Mouse (Mus musculus) kidney, embryonic 16.5 days (tissue): ENCODE results near the gene Cadm1. TPM values are rescaled to one million over a fixed set of nuclear protein-coding genes. Genes with fewer than 3 reads are reported as not detected.

Experiments
- ATAC-seq: fragments of 200-750 bp; cut with Nextera tagmentation; 2 replicates; pipeline ENCODE4 v1.8.0; 2017; ENCODE audit warnings: moderate TSS enrichment; ENCODE audit not compliant: low FRiP score, low TSS enrichment
- H3K27ac ChIP-seq: fragments of 300-500 bp; sonication (generic); 2 replicates; pipeline ENCODE4 v1.5.1; 2014; ENCODE audit warnings: low read length
- H3K27me3 ChIP-seq: fragments of 300-500 bp; sonication (generic); 2 replicates; pipeline ENCODE4 v1.6.1; 2014; ENCODE audit warnings: low read length, control low read depth, mixed read lengths; ENCODE audit not compliant: insufficient read depth
- H3K36me3 ChIP-seq: fragments of 300-500 bp; sonication (generic); 2 replicates; pipeline ENCODE4 v1.6.1; 2014; ENCODE audit warnings: low read length, control low read depth, mixed read lengths; ENCODE audit not compliant: insufficient read depth
- H3K4me1 ChIP-seq: fragments of 300-500 bp; sonication (generic); 2 replicates; pipeline ENCODE4 v1.6.1; 2014; ENCODE audit warnings: low read length, control low read depth, mixed read lengths; ENCODE audit not compliant: insufficient read depth
- H3K4me2 ChIP-seq: fragments of 300-500 bp; sonication (generic); replicated peaks from 2 replicates; pipeline ENCODE4 v1.6.1; 2014; ENCODE audit warnings: low read depth, low read length
- H3K4me3 ChIP-seq: fragments of 300-500 bp; sonication (generic); 2 replicates; pipeline ENCODE4 v1.5.1; 2014; ENCODE audit warnings: mild to moderate bottlenecking, low read length
- H3K9ac ChIP-seq: fragments of 300-500 bp; sonication (generic); replicated peaks from 2 replicates; pipeline ENCODE4 v1.6.1; 2014; ENCODE audit warnings: low read length
- H3K9me3 ChIP-seq: fragments of 300-500 bp; sonication (generic); 2 replicates; pipeline ENCODE4 v1.6.1; 2016; ENCODE audit warnings: low read length, control low read depth
- WGBS: fragments of 180-500 bp; shearing (Covaris S2); extraction: QIAGEN DNeasy Blood & Tissue Kit; methylation state at CpG from one replicate; pipeline ENCODE4 v1.1.7; 2014; 5-methylcytosine and 5-hydroxymethylcytosine counted together
- polyA plus RNA-seq: library from polyadenylated mRNA; unstranded; fragments of >200 nt; fragmentation: Nextera tagmentation; extraction: Ambion mirVana; gene quantifications from 2 replicates; pipeline ENCODE4 v1.2.1, GENCODE M21; 2015

Cadm1 gene
- polyA plus RNA-seq, 1 experiment from 2014 or later = 64.7 TPM

DNA sequence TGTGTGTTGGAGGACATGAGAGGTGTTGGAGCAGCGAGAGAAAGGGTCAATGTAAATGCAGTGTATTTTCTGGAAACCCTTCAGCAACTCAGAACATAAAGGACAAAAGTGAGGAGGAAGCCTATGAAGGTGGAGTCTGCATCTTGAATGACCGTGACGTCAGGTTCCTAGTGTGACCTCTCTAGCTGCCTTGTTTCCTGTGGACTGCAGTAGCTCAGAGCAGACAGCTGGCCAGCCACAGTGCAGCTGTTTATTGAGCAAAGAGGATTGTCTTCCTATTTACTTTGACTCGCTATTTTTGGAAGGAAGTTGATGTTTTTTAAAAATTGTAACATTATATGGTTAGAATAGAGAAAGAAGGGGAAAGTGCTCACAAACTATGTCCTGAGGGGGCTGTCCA lies 112.7 kb downstream of the Cadm1 start:
- no peaks in the 10 kb centered on the region for H3K9me3 ChIP-seq
- H3K4me3 ChIP-seq = no peak overlapping the region
- WGBS = 22% methylated on average over 4 of the region's 4 CpGs
- H3K4me2 ChIP-seq = no peak overlapping the region
- no peak overlapping the region for H3K27ac ChIP-seq
- no peaks in the 10 kb centered on the region for H3K36me3 ChIP-seq
- peaks cover 15% of the 10 kb centered on the region for H3K4me1 ChIP-seq
- peak; percentile 77; the same call in 1 of the 2 replicates for ATAC-seq
- H3K27me3 ChIP-seq = no peaks in the 10 kb centered on the region
- H3K9ac ChIP-seq = no peak overlapping the region

DNA sequence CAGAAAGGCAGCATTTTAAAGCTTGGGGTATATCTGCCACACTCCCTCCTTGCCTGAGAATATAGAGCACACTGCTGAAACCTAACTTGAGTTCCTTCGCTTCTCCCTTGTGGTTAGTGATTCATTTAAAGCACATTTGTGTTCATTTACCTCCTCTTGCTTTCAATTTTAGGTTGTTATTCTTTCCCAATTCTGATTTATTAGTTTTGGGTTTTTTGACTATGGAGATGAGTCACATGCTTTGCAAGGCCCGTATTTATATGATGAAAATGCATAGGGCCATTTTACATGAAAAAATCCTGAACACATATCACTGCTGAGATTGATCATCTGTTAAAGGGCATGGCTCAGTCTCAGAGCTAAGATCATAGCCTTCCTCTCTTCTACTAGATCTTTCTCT lies 115.1 kb downstream of the Cadm1 start:
- ATAC-seq = no peak
- 79% methylated on average over 2 of the region's 2 CpGs for WGBS
- Histone ChIP-seq H3K36me3 (no peaks in the 10 kb centered on the region), H3K9ac (no peak overlapping the region), H3K4me1 (peaks cover 15% of the 10 kb centered on the region; the same call in 1 of the 2 replicates), H3K27me3 (no peaks in the 10 kb centered on the region), H3K9me3 (no peaks in the 10 kb centered on the region), H3K4me3 (no peak overlapping the region), H3K27ac (no peak overlapping the region), H3K4me2 (no peak overlapping the region)

DNA sequence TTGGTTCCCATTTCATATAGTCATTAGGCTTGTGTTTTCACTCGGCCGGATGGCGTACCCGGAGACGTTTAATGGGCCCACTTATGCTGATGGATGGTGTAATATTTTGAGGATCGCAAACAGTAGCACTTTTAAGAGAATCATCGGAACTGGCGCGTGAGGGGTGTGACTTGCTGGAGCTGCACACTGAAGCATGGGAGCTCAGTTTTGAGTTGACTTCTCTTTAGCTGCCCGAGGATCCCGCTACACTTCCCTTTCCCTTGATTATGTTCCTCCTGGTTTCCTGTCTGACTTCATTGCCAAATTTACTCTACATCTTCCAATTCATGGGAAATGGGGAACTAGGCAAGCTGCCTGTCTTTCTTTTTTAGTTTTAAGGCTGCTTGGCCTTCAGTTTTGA lies 121.5 kb downstream of the Cadm1 start:
- Histone ChIP-seq H3K27ac (no peak overlapping the region), H3K36me3 (no peaks in the 10 kb centered on the region), H3K9me3 (no peaks in the 10 kb centered on the region), H3K4me3 (no peak overlapping the region), H3K9ac (no peak overlapping the region), H3K4me2 (no peak overlapping the region), H3K4me1 (peaks cover 9% of the 10 kb centered on the region; the same call in 1 of the 2 replicates), H3K27me3 (no peaks in the 10 kb centered on the region)
- 82% methylated on average over 11 of the region's 11 CpGs for WGBS
- no peak for ATAC-seq

DNA sequence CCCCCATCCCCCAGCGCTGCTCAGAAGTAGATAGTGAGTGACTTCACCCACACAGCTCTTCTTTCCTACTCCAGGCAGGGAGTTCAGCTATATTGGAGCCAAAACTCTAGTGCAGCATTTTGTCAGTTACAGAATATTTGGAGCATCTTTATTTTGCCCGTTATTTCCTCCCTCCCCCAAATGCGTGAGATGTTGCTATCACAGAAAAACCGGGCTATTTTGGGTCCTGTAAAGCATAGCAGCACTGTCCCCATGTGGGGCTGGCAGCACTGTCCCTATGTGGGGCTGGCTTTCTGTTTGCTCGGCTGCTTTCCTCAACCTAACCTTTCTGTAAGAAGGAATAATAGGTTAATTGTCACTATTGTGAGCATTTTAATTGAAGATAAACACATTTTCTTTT lies 122.2 kb downstream of the Cadm1 start:
- H3K27ac ChIP-seq = no peak overlapping the region
- no peaks in the 10 kb centered on the region for H3K27me3 ChIP-seq
- no peak overlapping the region for H3K9ac ChIP-seq
- no peak overlapping the region for H3K4me3 ChIP-seq
- WGBS = 83% methylated on average over 5 of the region's 5 CpGs
- H3K9me3 ChIP-seq = no peaks in the 10 kb centered on the region
- no peaks in the 10 kb centered on the region for H3K36me3 ChIP-seq
- ATAC-seq = no peak
- peaks cover 9% of the 10 kb centered on the region; the same call in 1 of the 2 replicates for H3K4me1 ChIP-seq
- no peak overlapping the region for H3K4me2 ChIP-seq

DNA sequence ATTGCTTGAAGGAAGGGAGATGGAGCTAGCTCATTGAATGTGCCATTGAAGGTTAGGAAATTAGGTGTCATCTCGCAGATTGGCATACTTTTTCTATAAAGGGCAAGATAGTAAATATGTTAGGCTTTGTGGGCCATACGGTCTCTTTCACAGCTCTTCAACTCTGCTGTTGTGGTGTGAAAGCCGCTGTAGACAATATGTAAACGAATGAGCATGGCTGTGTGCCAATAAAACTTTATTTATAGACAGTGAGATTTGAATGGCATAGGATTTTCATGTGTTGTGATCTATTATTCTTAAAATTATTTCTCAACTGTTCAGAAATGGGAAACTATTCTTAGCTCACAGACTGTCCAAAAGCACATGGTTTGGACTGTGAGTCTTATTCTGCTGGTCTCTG lies 123.0 kb downstream of the Cadm1 start:
- no peak overlapping the region for H3K4me3 ChIP-seq
- H3K36me3 ChIP-seq = no peaks in the 10 kb centered on the region
- H3K4me2 ChIP-seq = no peak overlapping the region
- WGBS = 80% methylated on average over 4 of the region's 4 CpGs
- no peak overlapping the region for H3K9ac ChIP-seq
- no peak overlapping the region for H3K27ac ChIP-seq
- no peaks in the 10 kb centered on the region for H3K9me3 ChIP-seq
- no peak for ATAC-seq
- H3K27me3 ChIP-seq = no peaks in the 10 kb centered on the region
- peaks cover 9% of the 10 kb centered on the region; the same call in 1 of the 2 replicates for H3K4me1 ChIP-seq

DNA sequence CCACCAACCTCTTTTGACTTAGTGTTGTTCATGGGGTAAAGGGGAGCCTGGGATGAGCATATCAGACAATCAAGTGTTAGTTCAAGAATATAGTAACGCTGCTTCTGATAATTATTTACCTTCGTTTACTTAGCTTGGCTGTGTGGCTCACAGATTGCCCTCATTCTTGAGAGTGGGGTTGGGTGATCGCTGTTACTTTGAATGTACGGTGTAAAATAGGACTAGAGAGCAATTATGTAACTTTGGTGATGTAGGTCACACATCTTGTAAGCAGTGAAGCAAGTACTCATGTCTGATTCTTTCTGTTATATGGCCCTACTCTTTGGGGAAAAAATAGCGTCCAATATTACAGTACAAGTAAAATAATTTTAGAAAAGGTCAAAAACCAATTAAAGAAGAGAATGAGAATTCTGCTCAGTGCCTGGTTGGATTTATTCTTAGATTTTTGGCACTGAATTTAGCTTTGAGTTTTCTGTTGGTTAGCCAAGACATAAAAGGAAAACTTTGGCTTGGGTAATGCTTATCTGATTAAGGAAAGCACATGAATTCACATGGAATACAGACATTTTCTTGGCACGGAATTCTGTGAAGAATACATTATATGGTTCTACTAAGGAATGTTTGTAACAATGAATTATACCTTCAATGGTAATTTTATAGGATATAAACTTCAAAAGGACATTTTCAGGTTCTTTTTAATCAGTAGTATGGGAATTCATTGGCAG lies 129.6 kb downstream of the Cadm1 start:
- Histone ChIP-seq H3K4me2 (no peak overlapping the region), H3K27ac (no peak overlapping the region)

DNA sequence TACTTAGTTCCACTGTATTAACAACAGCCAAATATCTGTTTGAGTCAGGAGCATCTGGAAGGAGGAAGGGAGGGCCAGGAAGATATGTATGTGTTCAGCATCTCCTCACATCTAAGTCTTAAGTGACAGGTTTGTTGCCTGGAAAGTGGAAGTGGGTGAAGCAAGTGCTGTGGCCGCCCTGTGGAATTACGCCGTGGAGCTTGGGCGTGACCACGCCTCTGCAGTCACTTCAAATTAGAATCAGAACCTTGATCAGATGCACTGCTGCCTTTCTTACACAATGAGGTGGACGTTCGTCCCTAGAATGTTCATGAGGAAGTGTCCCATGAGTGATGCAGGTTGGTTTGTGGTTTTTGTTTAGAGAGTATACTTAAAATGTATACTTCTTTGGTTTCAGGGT lies 131.6 kb downstream of the Cadm1 start:
- 89% methylated on average over 7 of the region's 7 CpGs for WGBS
- no peaks in the 10 kb centered on the region for H3K9me3 ChIP-seq
- ATAC-seq = no peak
- H3K4me2 ChIP-seq = no peak overlapping the region
- no peak overlapping the region for H3K9ac ChIP-seq
- no peak overlapping the region for H3K27ac ChIP-seq
- H3K4me3 ChIP-seq = no peak overlapping the region
- no peaks in the 10 kb centered on the region for H3K36me3 ChIP-seq
- no peaks in the 10 kb centered on the region for H3K27me3 ChIP-seq
- H3K4me1 ChIP-seq = no peaks in the 10 kb centered on the region

More for the DNA sequence above, 129.6 kb downstream of the Cadm1 start:
- no peaks in the 10 kb centered on the region for H3K36me3 ChIP-seq
- H3K9me3 ChIP-seq = no peaks in the 10 kb centered on the region
- no peak overlapping the region for H3K9ac ChIP-seq
- no peaks in the 10 kb centered on the region for H3K27me3 ChIP-seq
- 75% methylated on average over 6 of the region's 6 CpGs for WGBS
- no peak overlapping the region for H3K4me3 ChIP-seq
- 0 out of 2 replicates have a peak, but pooled peaks cover 4% of the 10 kb centered on the region for H3K4me1 ChIP-seq
- no peak for ATAC-seq

DNA sequence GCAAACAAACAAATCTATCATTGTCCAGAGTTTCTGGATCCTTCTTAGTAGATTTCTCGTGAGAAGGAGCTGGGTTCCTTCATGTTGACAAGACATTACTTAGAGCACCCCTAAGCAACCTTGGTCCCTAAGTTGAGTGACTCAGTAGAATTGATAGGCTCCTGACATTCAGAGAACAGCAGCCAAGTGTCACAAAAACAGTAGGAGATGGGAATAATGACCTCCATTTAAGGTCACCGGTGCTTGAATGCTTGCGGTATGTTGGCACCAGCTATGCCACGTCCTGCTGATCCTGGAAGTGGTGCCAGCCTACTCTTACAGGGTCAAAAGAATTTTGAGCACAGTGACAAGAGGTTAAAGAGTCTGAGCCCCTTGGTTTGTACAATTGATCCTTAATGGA lies 139.2 kb downstream of the Cadm1 start:
- Histone ChIP-seq H3K9me3 (no peaks in the 10 kb centered on the region), H3K9ac (no peak overlapping the region), H3K4me2 (no peak overlapping the region), H3K36me3 (no peaks in the 10 kb centered on the region), H3K27me3 (no peaks in the 10 kb centered on the region), H3K4me3 (no peak overlapping the region), H3K27ac (no peak overlapping the region), H3K4me1 (peaks cover 14% of the 10 kb centered on the region)
- 76% methylated on average over 4 of the region's 4 CpGs for WGBS
- no peak for ATAC-seq

DNA sequence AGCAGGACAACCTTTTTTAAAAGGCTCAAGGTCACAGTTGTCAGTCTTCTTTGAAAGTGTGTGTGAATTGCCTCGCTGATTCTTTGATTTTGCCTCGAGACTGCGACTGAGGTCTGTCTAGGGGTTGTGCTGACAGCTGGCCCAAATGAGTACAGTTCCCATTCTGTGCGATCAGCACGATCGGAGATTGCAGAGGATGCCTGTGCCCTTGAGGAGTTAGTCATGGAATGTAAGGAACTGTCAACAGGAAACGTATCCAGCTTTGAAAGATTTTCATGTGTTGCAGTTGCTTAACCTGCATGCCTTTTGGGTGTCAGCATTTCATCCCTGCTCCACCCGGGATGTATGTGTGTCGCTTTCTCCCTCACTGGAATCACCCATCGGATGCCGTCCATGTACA lies 141.6 kb downstream of the Cadm1 start:
- H3K27ac ChIP-seq = no peak overlapping the region
- H3K9ac ChIP-seq = no peak overlapping the region
- ATAC-seq = no peak
- no peak overlapping the region for H3K4me2 ChIP-seq
- WGBS = 47% methylated on average over 11 of the region's 11 CpGs
- peaks cover 23% of the 10 kb centered on the region for H3K4me1 ChIP-seq
- no peak overlapping the region for H3K4me3 ChIP-seq
- no peaks in the 10 kb centered on the region for H3K9me3 ChIP-seq
- H3K27me3 ChIP-seq = no peaks in the 10 kb centered on the region
- no peaks in the 10 kb centered on the region for H3K36me3 ChIP-seq
